16 mouse cellular contexts compared by ENCODE assay signal in the genomic region with DNA sequence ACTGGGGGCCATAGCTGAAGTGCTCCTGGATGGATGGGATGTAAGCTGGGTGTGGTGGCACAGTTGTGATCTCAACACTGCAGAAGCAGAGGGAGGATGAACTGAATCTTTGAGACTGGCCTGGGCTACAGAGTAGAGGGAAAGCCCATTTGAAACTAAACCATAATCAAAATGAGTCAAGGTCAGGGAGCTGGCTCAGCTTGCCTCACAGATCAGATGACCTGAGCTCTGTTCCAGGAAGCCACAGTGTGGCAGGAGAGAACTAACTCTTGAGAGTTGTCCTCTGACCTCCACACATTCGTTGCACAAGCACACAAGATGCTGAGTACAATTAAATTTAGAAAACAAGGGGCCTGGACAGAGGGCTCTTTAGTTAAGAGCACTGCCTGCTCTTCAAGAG. TPM values are rescaled to one million over a fixed set of nuclear protein-coding genes. Genes with fewer than 3 reads are reported as not detected.
"Had no signal": no experiment of that assay in that cellular context is flagged by ENCODE, and none has a peak within 500 bp of the region (broad histone marks: within the 10 kb centered on the region; RNA-seq: fewer than 3 reads in every experiment).

No protein-coding gene starts in this region.

RNA-seq across cellular contexts. Expression of gene Gm4871, which starts 12.3 kb away (rescaled TPM):
- total RNA-seq: megakaryocyte progenitor cell, adult 5-6 weeks; midbrain, postnatal 0 days; monocyte, adult 5-6 weeks; neutrophil, adult 5-6 weeks had no signal
- polyA plus RNA-seq: lung, embryonic 14.5 days; lung, embryonic 16.5 days; macrophage; midbrain, embryonic 11.5 days; midbrain, embryonic 13.5 days; midbrain, embryonic 15.5 days; midbrain, postnatal 0 days; neural tube, embryonic 12.5 days; neural tube, embryonic 14.5 days; small intestine, adult 2 months; stomach, embryonic 14.5 days; stomach, embryonic 16.5 days; thymus, postnatal 0 days had no signal

RNA-seq across cellular contexts. Expression of gene 1700018F24Rik, which starts 22.5 kb away (rescaled TPM):
- total RNA-seq: megakaryocyte progenitor cell, adult 5-6 weeks; midbrain, postnatal 0 days; monocyte, adult 5-6 weeks; neutrophil, adult 5-6 weeks had no signal
- polyA plus RNA-seq: lung, embryonic 14.5 days; macrophage; midbrain, embryonic 11.5 days; midbrain, embryonic 13.5 days; midbrain, embryonic 15.5 days; midbrain, postnatal 0 days; neural tube, embryonic 12.5 days; neural tube, embryonic 14.5 days; small intestine, adult 2 months; stomach, embryonic 14.5 days; stomach, embryonic 16.5 days; thymus, postnatal 0 days had no signal
